Mouse (Mus musculus): ENCODE measurements around the gene Fsd1l. TPM values are rescaled to one million over a fixed set of nuclear protein-coding genes. Genes with fewer than 3 reads are reported as not detected.

Gene Fsd1l
- total and polyA plus RNA-seq, 3 experiments: 0.25 to 0.39 (median 0.26) TPM

DNA sequence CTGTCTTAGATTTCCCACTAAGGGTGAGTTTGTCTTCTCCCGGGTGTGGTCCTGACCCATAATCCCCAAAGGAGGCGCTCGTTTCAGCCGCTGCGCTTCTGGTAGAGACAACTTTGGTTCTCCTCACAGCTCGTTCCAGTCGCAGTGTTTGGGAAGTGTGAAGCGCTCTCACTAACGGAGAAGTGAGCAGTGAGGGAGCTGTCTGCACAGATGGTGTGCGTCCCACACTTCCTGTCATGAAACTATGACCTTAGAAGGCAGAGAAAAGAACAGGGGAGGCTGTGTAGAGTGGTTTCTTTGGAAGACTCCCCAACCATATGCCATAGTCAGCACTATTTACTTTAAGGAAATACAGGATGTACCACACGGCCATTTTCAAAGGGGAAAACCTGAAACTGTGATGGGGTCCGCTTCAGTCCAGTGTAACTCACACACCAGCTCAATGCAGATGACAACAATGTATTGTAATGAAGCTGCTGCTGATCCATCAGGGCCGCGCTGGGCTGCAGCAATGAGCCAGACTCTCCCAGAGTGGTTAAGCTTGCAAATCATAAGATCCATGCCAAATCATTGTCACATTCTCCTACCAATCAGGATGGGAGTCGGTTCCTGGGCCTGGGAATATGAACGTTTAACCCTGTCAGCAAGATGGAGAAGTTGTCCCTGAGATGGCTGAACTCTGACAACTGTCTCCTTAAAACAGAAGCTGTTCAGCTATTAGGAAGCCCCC is 119.3 kb downstream of the Fsd1l start:
- H3K27ac ChIP-seq (ENCODE audit: insufficient read depth, low read depth): no peak overlapping the region
- no peak overlapping the region for H3K4me3 ChIP-seq (replicated peaks in 1 of 3; ENCODE audit: low read depth in 2 of 3, low read length in 2 of 3, poor library complexity in 1 of 3)
- H3K9me3 ChIP-seq (replicated peaks; ENCODE audit: low read length): no peaks in the 10 kb centered on the region
- H3K27me3 ChIP-seq (replicated peaks): no peaks in the 10 kb centered on the region
- peaks cover 22 to 48% of the 10 kb centered on the region in 2 experiments for H3K36me3 ChIP-seq (replicated peaks in 1 of 2; ENCODE audit: control insufficient read depth in 1 of 2, insufficient read depth in 1 of 2, low read length in 1 of 2)
- no peak for TF ChIP-seq POLR2A (IDR thresholded peaks at IDR 0.05; ENCODE audit: low read depth, low read length)
- no peak for DNase-seq (ENCODE audit: extremely low read depth)
- dilution Hi-C loops (cut with MboI; ENCODE audit: extremely low pct_ligation_motif_present, extremely low pct_unique_long_range_greater_than_20kb, low sequenced_read_pairs) (no loop called here), in situ Hi-C loops (cut with MboI; ENCODE audit: low pct_ligation_motif_present, low pct_unique_long_range_greater_than_20kb, low sequenced_read_pairs) (no loop called here)
- H3K9ac ChIP-seq (ENCODE audit: insufficient read depth, low read depth): no peak overlapping the region
- no peaks in the 10 kb centered on the region for H3K79me2 ChIP-seq (replicated peaks; ENCODE audit: control insufficient read depth, extremely low read depth, insufficient read depth, poor library complexity, severe bottlenecking)
- no peak overlapping the region for H3K4me2 ChIP-seq (ENCODE audit: insufficient read depth, low read depth, poor library complexity, severe bottlenecking)
- peaks cover 0 to 15% of the 10 kb centered on the region in 2 experiments; a peak in 1 of 4 replicates for H3K4me1 ChIP-seq (ENCODE audit: control insufficient read depth in 1 of 2, insufficient read depth in 2 of 2)

Other genes starting within 250 kb of the Fsd1l start
- 4.7 and 5.4 TPM in 2 replicates for gene Slc44a1, start 191.1 kb upstream of the Fsd1l start, total RNA-seq (2012; rRNA removed)
- gene Slc44a1, start 191.1 kb upstream of the Fsd1l start, total RNA-seq (2014; rRNA removed): 9.3 and 10.6 TPM in 2 replicates
- gene Slc44a1, start 191.1 kb upstream of the Fsd1l start, polyA plus RNA-seq (2012; ENCODE audit: insufficient read length, low read depth): 6.0 and 6.6 TPM in 2 replicates
- 4.8 and 5.8 TPM in 2 replicates for gene Fktn, start 82.5 kb downstream of the Fsd1l start, total RNA-seq (2012; rRNA removed)
- gene Fktn, start 82.5 kb downstream of the Fsd1l start, total RNA-seq (2014; rRNA removed): 5.5 and 5.8 TPM in 2 replicates
- gene Fktn, start 82.5 kb downstream of the Fsd1l start, polyA plus RNA-seq (2012; ENCODE audit: insufficient read length, low read depth): 6.5 and 7.5 TPM in 2 replicates
- gene Tal2, start 148.2 kb downstream of the Fsd1l start, total RNA-seq (2012; rRNA removed): 0.04 TPM in 1 of 2 replicates, not detected in the other
- 0.09 TPM in 1 of 2 replicates, not detected in the other for gene Tal2, start 148.2 kb downstream of the Fsd1l start, total RNA-seq (2014; rRNA removed)
- not detected in 2 replicates for gene Tal2, start 148.2 kb downstream of the Fsd1l start, polyA plus RNA-seq (2012; ENCODE audit: insufficient read length, low read depth)
- 5.4 and 5.9 TPM in 2 replicates for gene Tmem38b, start 194.6 kb downstream of the Fsd1l start, total RNA-seq (2012; rRNA removed)
- 10.5 and 10.6 TPM in 2 replicates for gene Tmem38b, start 194.6 kb downstream of the Fsd1l start, total RNA-seq (2014; rRNA removed)
- gene Tmem38b, start 194.6 kb downstream of the Fsd1l start, polyA plus RNA-seq (2012; ENCODE audit: insufficient read length, low read depth): 9.7 and 10.8 TPM in 2 replicates

Data from CH12.LX (cell line).